Mouse (Mus musculus) heart, postnatal 0 days (tissue): ENCODE data around the gene Pirt.

ENCODE experiments used
- CTCF ChIP-seq: IDR thresholded peaks from 2 replicates; pipeline ENCODE4 v1.5.1; 2016; ENCODE audit warnings: antibody characterized with exemption, control low read depth, low read depth
- EP300 ChIP-seq: IDR thresholded peaks from 2 replicates; pipeline ENCODE4 v1.6.1; 2016; ENCODE audit warnings: antibody characterized with exemption, low read depth

- TF ChIP-seq CTCF (no peak), EP300 (no peak)
Observed at GRCm38 (mm10) chr11:66932827-66933599, 21.2 kb downstream of the Pirt start.
